Mouse (Mus musculus) embryonic facial prominence, embryonic 12.5 days (tissue): ENCODE results near the gene Hist1h1c. TPM values are rescaled to one million over a fixed set of nuclear protein-coding genes. Genes with fewer than 3 reads are reported as not detected.
"Not testable (repeated sequence)": the region's sequence is repeated elsewhere in the genome, so short reads cannot be mapped to it uniquely, and the experiment has no call there.

Source experiments
- ATAC-seq: fragments of 200-750 bp; cut with Nextera tagmentation; 2 replicates; pipeline ENCODE4 v1.8.0; 2017; ENCODE audit not compliant: insufficient number of reproducible peaks, insufficient read depth, low FRiP score, low TSS enrichment
- H3K27ac ChIP-seq: fragments of 300-500 bp; sonication (generic); 2 replicates; pipeline ENCODE4 v1.5.1; 2016; ENCODE audit warnings: mild to moderate bottlenecking
- H3K27me3 ChIP-seq: fragments of 300-500 bp; sonication (generic); 2 replicates; pipeline ENCODE4 v1.6.1; 2016; ENCODE audit warnings: mild to moderate bottlenecking, moderate library complexity
- H3K36me3 ChIP-seq: fragments of 300-500 bp; sonication (generic); 2 replicates; pipeline ENCODE4 v1.6.1; 2016; ENCODE audit warnings: mild to moderate bottlenecking
- H3K4me1 ChIP-seq: fragments of 300-500 bp; sonication (generic); 2 replicates; pipeline ENCODE4 v1.6.1; 2016
- H3K4me2 ChIP-seq: fragments of 300-500 bp; sonication (generic); replicated peaks from 2 replicates; pipeline ENCODE4 v1.6.1; 2016; ENCODE audit warnings: mild to moderate bottlenecking, moderate library complexity
- H3K4me3 ChIP-seq: fragments of 300-500 bp; sonication (generic); 2 replicates; pipeline ENCODE4 v1.5.1; 2016; ENCODE audit warnings: mild to moderate bottlenecking
- H3K9ac ChIP-seq: fragments of 300-500 bp; sonication (generic); 2 replicates; pipeline ENCODE4 v1.6.1; 2016; ENCODE audit warnings: mild to moderate bottlenecking, moderate library complexity
- H3K9me3 ChIP-seq: fragments of 300-500 bp; sonication (generic); 2 replicates; pipeline ENCODE4 v1.6.1; 2016; ENCODE audit warnings: mild to moderate bottlenecking, moderate library complexity
- WGBS: fragments of 180-500 bp; shearing (Covaris S2); methylation state at CpG from one replicate; pipeline ENCODE4 v1.1.7; 2016; 5-methylcytosine and 5-hydroxymethylcytosine counted together
- microRNA-seq: library from miRNA; unstranded; fragments of <30 nt; microRNA quantifications from one replicate; pipeline ENCODE4, GENCODE M21; 2017
- polyA plus RNA-seq: library from polyadenylated mRNA; unstranded; fragments of >200 nt; fragmentation: Nextera tagmentation; extraction: Ambion mirVana; gene quantifications from 2 replicates; pipeline ENCODE4 v1.2.1, GENCODE M21; 2016

Hist1h1c gene
- polyA plus RNA-seq, 1 experiment from 2014 or later, result 22.8 TPM

GRCm38 (mm10) chr13:23768834-23769397 is 30.3 kb downstream of the Hist1h1c start:
- Histone ChIP-seq H3K27ac (no peak overlapping the region), H3K4me2 (no peak overlapping the region), H3K4me3 (no peak overlapping the region), H3K36me3 (no peaks in the 10 kb centered on the region), H3K27me3 (no peaks in the 10 kb centered on the region), H3K9ac (no peak overlapping the region), H3K4me1 (peaks cover 11% of the 10 kb centered on the region; the same call in 1 of the 2 replicates), H3K9me3 (no peaks in the 10 kb centered on the region)
- ATAC-seq, result no peak
- WGBS, result 56% methylated on average over 5 of the region's 5 CpGs

- H3K9me3 ChIP-seq, H3K4me3 ChIP-seq, H3K36me3 ChIP-seq, H3K4me1 ChIP-seq, H3K27ac ChIP-seq, H3K4me2 ChIP-seq, H3K27me3 ChIP-seq, ATAC-seq, H3K9ac ChIP-seq: not testable (repeated sequence)
- 77% methylated on average over 2 of the region's 2 CpGs for WGBS
Measured at GRCm38 (mm10) chr13:23769613-23770012, 31.0 kb downstream of the Hist1h1c start, which contains the start of gene Trim38. TSS of gene Trim38 (plus strand) at chr13:23769913.

DNA sequence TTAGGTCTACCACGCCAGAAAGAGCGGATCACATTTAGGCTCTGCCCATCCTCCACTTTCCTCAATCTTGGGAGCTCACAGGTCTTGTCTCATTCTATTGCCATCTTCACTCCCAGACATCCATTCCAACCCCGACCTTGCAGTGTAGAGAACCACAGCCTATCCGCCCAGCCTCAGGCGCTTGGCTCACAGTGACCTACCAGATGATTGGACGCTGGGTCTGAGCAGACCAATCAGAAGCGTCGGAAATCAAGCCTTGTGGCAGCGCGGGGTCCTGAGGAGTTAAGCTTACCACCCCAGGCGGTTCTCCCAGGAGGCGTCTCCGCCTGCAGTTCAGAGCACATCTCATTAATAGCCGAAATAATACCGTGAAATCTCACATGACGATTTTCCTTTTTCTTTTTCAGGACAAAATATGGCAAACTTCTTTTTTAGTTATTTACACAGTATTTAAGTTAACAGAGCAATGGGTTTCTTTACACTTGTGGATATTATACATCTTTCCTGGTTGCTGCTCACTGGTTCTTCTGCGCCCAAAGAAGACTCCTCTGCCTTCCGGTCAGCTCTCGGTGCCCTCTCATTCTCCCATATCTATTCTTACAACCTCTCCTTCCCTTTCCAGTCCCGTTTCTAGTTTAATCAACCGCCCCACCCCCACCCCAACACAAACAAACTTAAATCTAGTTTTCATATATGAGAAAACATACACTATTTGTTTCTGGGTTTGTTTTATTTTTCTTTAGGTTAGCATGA is 34.1 kb downstream of the Hist1h1c start:
- Histone ChIP-seq H3K27me3 (no peaks in the 10 kb centered on the region), H3K9me3 (no peaks in the 10 kb centered on the region), H3K4me3 (no peak overlapping the region), H3K4me2 (peak overlapping the region; percentile 31), H3K36me3 (no peaks in the 10 kb centered on the region), H3K9ac (no peak overlapping the region), H3K4me1 (peaks cover 3% of the 10 kb centered on the region; the same call in 1 of the 2 replicates), H3K27ac (no peak overlapping the region)
- ATAC-seq, result peak; percentile 84; the same call in 1 of the 2 replicates
- 24% methylated on average over 21 of the region's 21 CpGs for WGBS

DNA sequence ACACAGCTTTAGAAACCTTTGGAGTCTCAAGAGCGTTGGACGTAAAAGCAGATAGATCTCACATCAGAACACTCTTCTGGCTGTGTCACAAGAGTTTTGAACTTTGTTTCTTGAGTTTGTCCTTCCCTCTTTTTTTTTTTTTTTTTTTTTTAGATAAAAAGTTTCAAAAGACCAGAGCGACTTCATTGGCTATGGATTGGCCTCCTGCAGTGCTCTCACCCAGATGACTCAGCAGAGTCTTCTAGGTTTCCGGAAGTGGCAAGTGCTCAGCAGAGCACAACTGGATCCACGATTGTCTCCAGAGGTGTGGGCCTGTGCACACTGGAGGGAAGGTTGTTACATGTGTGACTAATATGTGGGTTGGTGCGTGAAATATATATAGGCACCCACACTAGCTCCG is 39.7 kb downstream of the Hist1h1c start:
- Histone ChIP-seq H3K4me3 (no peak overlapping the region), H3K36me3 (no peaks in the 10 kb centered on the region), H3K9ac (no peak overlapping the region), H3K27ac (no peak overlapping the region), H3K4me1 (no peaks in the 10 kb centered on the region), H3K4me2 (no peak overlapping the region), H3K27me3 (no peaks in the 10 kb centered on the region), H3K9me3 (no peaks in the 10 kb centered on the region)
- ATAC-seq, result no peak
- WGBS, result 91% methylated on average over 7 of the region's 7 CpGs

GRCm38 (mm10) chr13:23779025-23779424 is 40.4 kb downstream of the Hist1h1c start:
- H3K36me3 ChIP-seq, result no peaks in the 10 kb centered on the region
- H3K4me2 ChIP-seq, result no peak overlapping the region
- no peak overlapping the region for H3K9ac ChIP-seq
- no peak overlapping the region for H3K4me3 ChIP-seq
- H3K4me1 ChIP-seq, result no peaks in the 10 kb centered on the region
- WGBS, result 86% methylated on average over 4 of the region's 4 CpGs
- no peaks in the 10 kb centered on the region for H3K9me3 ChIP-seq
- H3K27ac ChIP-seq, result no peak overlapping the region
- no peaks in the 10 kb centered on the region for H3K27me3 ChIP-seq
- no peak for ATAC-seq

Small RNAs within 50 kb of the gene (microRNA-seq; reads per million reads assigned to microRNA genes)
- gene Gm44314 (not detected), gene Gm44484 (not detected)

Other genes with a start within 250 kb of the Hist1h1c start
- 1.6 TPM in 2 replicates for gene Btn2a2, start 250.0 kb upstream of the Hist1h1c start, polyA plus RNA-seq
- gene Hist1h4h, start 207.8 kb upstream of the Hist1h1c start, polyA plus RNA-seq, result 6.2 and 6.8 TPM in 2 replicates
- 10.7 and 15.5 TPM in 2 replicates for gene Hist1h2af, start 204.9 kb upstream of the Hist1h1c start, polyA plus RNA-seq
- 7.8 and 11.8 TPM in 2 replicates for gene Hist1h3g, start 203.4 kb upstream of the Hist1h1c start, polyA plus RNA-seq
- 1.3 and 1.5 TPM in 2 replicates for gene Hist1h2bh, start 195.4 kb upstream of the Hist1h1c start, polyA plus RNA-seq
- gene Hist1h3f, start 194.8 kb upstream of the Hist1h1c start, polyA plus RNA-seq, result 1.3 and 2.3 TPM in 2 replicates
- 2.1 and 2.4 TPM in 2 replicates for gene Hist1h4f, start 187.2 kb upstream of the Hist1h1c start, polyA plus RNA-seq
- 0.64 and 0.75 TPM in 2 replicates for gene Hist1h1d, start 185.5 kb upstream of the Hist1h1c start, polyA plus RNA-seq
- gene Hist1h3e, start 176.4 kb upstream of the Hist1h1c start, polyA plus RNA-seq, result 9.5 and 9.6 TPM in 2 replicates
- 139 and 153 TPM in 2 replicates for gene Hist1h2ae, start 167.6 kb upstream of the Hist1h1c start, polyA plus RNA-seq
- 11.4 and 15.7 TPM in 2 replicates for gene Hist1h2bg, start 167.4 kb upstream of the Hist1h1c start, polyA plus RNA-seq
- 10.7 and 11.9 TPM in 2 replicates for gene Hist1h2bf, start 164.6 kb upstream of the Hist1h1c start, polyA plus RNA-seq
- gene Hist1h2ad, start 164.4 kb upstream of the Hist1h1c start, polyA plus RNA-seq, result 2.0 and 3.6 TPM in 2 replicates
- 5.5 and 7.0 TPM in 2 replicates for gene Hist1h3d, start 163.0 kb upstream of the Hist1h1c start, polyA plus RNA-seq
- 123 and 126 TPM in 2 replicates for gene Hist1h4d, start 157.2 kb upstream of the Hist1h1c start, polyA plus RNA-seq
- gene Hist1h2be, start 117.7 kb upstream of the Hist1h1c start, polyA plus RNA-seq, result 3.3 and 3.6 TPM in 2 replicates
- gene Hist1h1e, start 116.2 kb upstream of the Hist1h1c start, polyA plus RNA-seq, result 22.6 and 24.2 TPM in 2 replicates
- 1.3 TPM in 2 replicates for gene Hist1h2ac, start 54.9 kb upstream of the Hist1h1c start, polyA plus RNA-seq
- 35.4 and 35.6 TPM in 2 replicates for gene Hist1h2bc, start 54.6 kb upstream of the Hist1h1c start, polyA plus RNA-seq
- gene Hist1h1t, start 43.0 kb upstream of the Hist1h1c start, polyA plus RNA-seq, result 0.24 and 0.25 TPM in 2 replicates
- gene Hist1h4c, start 40.4 kb upstream of the Hist1h1c start, polyA plus RNA-seq, result 10.5 and 13.6 TPM in 2 replicates
- gene Hfe, start 28.0 kb upstream of the Hist1h1c start, polyA plus RNA-seq, result 3.2 and 3.5 TPM in 2 replicates
- 19.2 and 19.3 TPM in 2 replicates for gene Hist1h3c, start 6.8 kb downstream of the Hist1h1c start, polyA plus RNA-seq
- 3.6 and 5.0 TPM in 2 replicates for gene Hist1h2bb, start 7.9 kb downstream of the Hist1h1c start, polyA plus RNA-seq
- gene Hist1h2ab, start 12.3 kb downstream of the Hist1h1c start, polyA plus RNA-seq, result 58.7 and 62.9 TPM in 2 replicates
- gene Hist1h3b, start 13.5 kb downstream of the Hist1h1c start, polyA plus RNA-seq, result 14.0 and 23.7 TPM in 2 replicates
- gene Hist1h4b, start 18.2 kb downstream of the Hist1h1c start, polyA plus RNA-seq, result 9.4 and 11.5 TPM in 2 replicates
- gene Hist1h4a, start 22.4 kb downstream of the Hist1h1c start, polyA plus RNA-seq, result 1.1 and 1.2 TPM in 2 replicates
- 7.8 and 9.6 TPM in 2 replicates for gene Hist1h3a, start 23.6 kb downstream of the Hist1h1c start, polyA plus RNA-seq
- gene Hist1h1a, start 24.9 kb downstream of the Hist1h1c start, polyA plus RNA-seq, result 4.0 and 5.8 TPM in 2 replicates
- 0.10 TPM in 1 of 2 replicates, not detected in the other for gene Trim38, start 31.1 kb downstream of the Hist1h1c start, polyA plus RNA-seq
- gene Slc17a2, start 68.2 kb downstream of the Hist1h1c start, polyA plus RNA-seq, result not detected in 2 replicates
- gene Slc17a3, start 100.6 kb downstream of the Hist1h1c start, polyA plus RNA-seq, result not detected in 2 replicates
- gene Slc17a1, start 128.9 kb downstream of the Hist1h1c start, polyA plus RNA-seq, result not detected in 2 replicates
- not detected in 2 replicates for gene Slc17a4, start 176.2 kb downstream of the Hist1h1c start, polyA plus RNA-seq
- not detected in 2 replicates for gene Hist1h2ba, start 195.3 kb downstream of the Hist1h1c start, polyA plus RNA-seq
- not detected in 2 replicates for gene Hist1h2aa, start 195.7 kb downstream of the Hist1h1c start, polyA plus RNA-seq